Comparison of ENCODE assay signal across 12 mouse cellular contexts in genomic region chr15:83418685-83419084, GRCm38 (mm10). TPM values are rescaled to one million over a fixed set of nuclear protein-coding genes. Genes with fewer than 3 reads are reported as not detected.
A peak's percentile ranks its signal among the peaks of the same experiment; 100 is the strongest.
DNase-seq lines count a peak whose midpoint lies in the region; ATAC-seq lines count a peak whose summit lies in the region.
"Had no signal": no experiment of that assay in that cellular context is flagged by ENCODE, and none has a peak within 500 bp of the region (broad histone marks: within the 10 kb centered on the region; RNA-seq: fewer than 3 reads in every experiment).

No protein-coding gene starts in this region.

- H3K36me3 ChIP-seq in liver, embryonic 13.5 days: 0 out of 2 replicates have a peak, but pooled peaks cover under 1% of the 10 kb centered on the region
- H3K36me3 ChIP-seq in midbrain, embryonic 15.5 days (replicated peaks): no peaks in the 10 kb centered on the region

- DNase-seq in gastrocnemius, postnatal 10 days: peak; percentile 25
- DNase-seq in gastrocnemius, postnatal 36 days: no peak
- peak; percentile 19 for DNase-seq in kidney, postnatal 14 days
- no peak for DNase-seq in kidney, postnatal 36 days
- DNase-seq in adipocyte (ENCODE audit: low spot score): peak; percentile 21
- no peak for DNase-seq in liver, embryonic 13.5 days
- DNase-seq in neural tube, embryonic 10.5 days (ENCODE audit: extremely low spot score, low spot score): no peak
- DNase-seq: adrenal gland, adult 8-10 months; right cerebral cortex, postnatal 4 days had no signal

- H3K4me3 ChIP-seq in liver, embryonic 13.5 days (replicated peaks): no peak overlapping the region
- H3K4me3 ChIP-seq in midbrain, embryonic 15.5 days: no peak overlapping the region

- peaks cover 73% of the 10 kb centered on the region for H3K4me1 ChIP-seq in liver, embryonic 13.5 days (replicated peaks)
- no peaks in the 10 kb centered on the region for H3K4me1 ChIP-seq in midbrain, embryonic 15.5 days

- no peak for ATAC-seq in liver, embryonic 13.5 days (ENCODE audit: low read depth)
- ATAC-seq in midbrain, embryonic 15.5 days (replicated peaks): no peak
- ATAC-seq: Patski had no signal

- no peaks in the 10 kb centered on the region for H3K27me3 ChIP-seq in liver, embryonic 13.5 days
- no peaks in the 10 kb centered on the region for H3K27me3 ChIP-seq in midbrain, embryonic 15.5 days (replicated peaks)
- H3K27me3 ChIP-seq: Patski had no signal

- peak overlapping the region; percentile 52; the same call in 1 of the 2 replicates for H3K9ac ChIP-seq in liver, embryonic 13.5 days
- H3K9ac ChIP-seq in midbrain, embryonic 15.5 days: no peak overlapping the region

- H3K9me3 ChIP-seq in liver, embryonic 13.5 days (replicated peaks): no peaks in the 10 kb centered on the region
- no peaks in the 10 kb centered on the region for H3K9me3 ChIP-seq in midbrain, embryonic 15.5 days

- intact Hi-C loops in gastrocnemius, postnatal 36 days (cut with DNase I): loop anchor here (10.0 kb wide), 1 partner anchor 46 kb away; the partner anchor contains the start of gene Pacsin2

- no peak overlapping the region; the same call in 1 of the 2 replicates for H3K4me2 ChIP-seq in liver, embryonic 13.5 days
- H3K4me2 ChIP-seq in midbrain, embryonic 15.5 days: no peak overlapping the region

- H3K27ac ChIP-seq in liver, embryonic 13.5 days: peak overlapping the region; percentile 66
- H3K27ac ChIP-seq in midbrain, embryonic 15.5 days: no peak overlapping the region
- H3K27ac ChIP-seq: kidney, postnatal 0 days had no signal

RNA-seq across cellular contexts. Expression of gene Pacsin2, which starts 45.7 kb away (rescaled TPM):
- total RNA-seq in gastrocnemius, postnatal 10 days (2021): 10 to 100 TPM; 42.8 to 44.4 TPM
- 10 to 100 TPM; 41.4 to 50.5 TPM for total RNA-seq in gastrocnemius, postnatal 36 days (2021)
- polyA plus RNA-seq in liver, embryonic 13.5 days (2015; fragmentation: Nextera tagmentation; extraction: Ambion mirVana): 45.0 and 58.2 TPM in 2 replicates
- 24.8 and 25.5 TPM in 2 replicates for polyA plus RNA-seq in midbrain, embryonic 15.5 days (2015; fragmentation: Nextera tagmentation; extraction: Ambion mirVana)

Comparison
In these comparisons a context has a peak if more than half of its experiments do, and no peak if none do; other contexts are left out.
1. DNase-seq: peak in gastrocnemius, postnatal 10 days (single experiment), kidney, postnatal 14 days (single experiment) and adipocyte (single experiment); none in gastrocnemius, postnatal 36 days (0 of 2), kidney, postnatal 36 days (0 of 2), liver, embryonic 13.5 days (single experiment) and neural tube, embryonic 10.5 days (single experiment).